Mouse (Mus musculus) activated CD4-positive, CD25-positive, alpha-beta regulatory T cell, adult 4 months (primary cell): ENCODE data around the gene Itsn1. TPM values are rescaled to one million over a fixed set of nuclear protein-coding genes. Genes with fewer than 3 reads are reported as not detected.

Experiments used
- ATAC-seq: one replicate; pipeline ENCODE4 v1.8.0; 2017
- polyA plus RNA-seq, 2 experiments: library from polyadenylated mRNA; unstranded; fragments of 100-300 nt; shearing (Covaris generic); gene quantifications; one replicate each; pipeline ENCODE4 v1.2.1; 2017

Gene Itsn1
- polyA plus RNA-seq, 2 experiments from 2014 or later, result 3.2 to 5.6 TPM

DNA sequence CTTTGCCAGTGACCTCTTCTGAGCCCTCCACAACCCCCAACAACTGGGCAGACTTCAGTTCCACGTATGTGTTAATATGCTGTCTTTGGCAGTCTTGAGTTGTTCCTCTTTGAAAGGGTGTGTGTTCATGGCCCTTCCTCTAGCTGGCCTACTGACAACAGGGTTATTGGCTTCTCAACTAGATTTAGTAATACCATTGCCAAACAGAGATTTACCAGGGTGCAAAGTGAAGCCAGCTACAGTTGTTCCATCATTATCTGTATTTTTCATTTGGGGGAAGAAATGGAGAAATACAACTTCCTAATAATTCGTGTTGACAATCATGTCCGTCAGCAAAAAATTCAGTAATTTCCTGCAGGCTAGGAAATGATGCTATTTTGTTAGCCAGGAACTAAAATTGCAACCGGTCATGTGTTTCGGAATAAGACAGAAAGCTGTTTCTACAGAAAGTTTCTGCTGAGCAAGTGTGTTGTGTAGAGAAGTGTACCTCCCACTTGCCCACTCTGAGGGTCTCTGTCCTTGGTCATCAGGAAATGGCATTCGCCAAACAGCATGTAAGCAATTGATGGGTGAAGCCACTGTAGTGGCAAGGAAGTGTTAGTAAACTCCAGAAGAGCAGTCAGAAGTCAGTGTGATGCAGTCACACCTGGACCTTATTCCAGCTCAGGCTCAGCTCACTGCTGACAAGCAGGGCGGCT, 120.0 kb downstream of the Itsn1 start:
- no peak for ATAC-seq

DNA sequence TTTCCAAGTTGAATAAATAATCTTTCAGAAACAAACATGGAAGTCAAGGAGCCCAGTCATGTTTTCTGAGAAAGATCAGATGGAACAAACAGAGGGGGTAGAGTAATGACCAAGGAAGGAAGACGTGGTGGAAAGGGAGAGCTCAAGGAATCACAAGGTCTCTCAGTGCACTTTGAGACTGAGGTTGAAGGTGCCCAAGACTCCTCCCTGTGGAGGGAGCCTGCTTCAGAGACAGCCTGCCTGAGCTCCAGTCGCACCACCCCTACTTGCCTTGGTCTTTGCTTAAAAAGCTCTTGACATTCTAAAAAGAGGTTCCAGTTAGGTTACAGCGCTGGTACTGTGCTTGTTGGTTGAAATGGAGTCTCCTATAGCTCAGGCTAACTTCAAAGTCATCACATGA, 121.1 kb downstream of the Itsn1 start:
- ATAC-seq, result no peak

DNA sequence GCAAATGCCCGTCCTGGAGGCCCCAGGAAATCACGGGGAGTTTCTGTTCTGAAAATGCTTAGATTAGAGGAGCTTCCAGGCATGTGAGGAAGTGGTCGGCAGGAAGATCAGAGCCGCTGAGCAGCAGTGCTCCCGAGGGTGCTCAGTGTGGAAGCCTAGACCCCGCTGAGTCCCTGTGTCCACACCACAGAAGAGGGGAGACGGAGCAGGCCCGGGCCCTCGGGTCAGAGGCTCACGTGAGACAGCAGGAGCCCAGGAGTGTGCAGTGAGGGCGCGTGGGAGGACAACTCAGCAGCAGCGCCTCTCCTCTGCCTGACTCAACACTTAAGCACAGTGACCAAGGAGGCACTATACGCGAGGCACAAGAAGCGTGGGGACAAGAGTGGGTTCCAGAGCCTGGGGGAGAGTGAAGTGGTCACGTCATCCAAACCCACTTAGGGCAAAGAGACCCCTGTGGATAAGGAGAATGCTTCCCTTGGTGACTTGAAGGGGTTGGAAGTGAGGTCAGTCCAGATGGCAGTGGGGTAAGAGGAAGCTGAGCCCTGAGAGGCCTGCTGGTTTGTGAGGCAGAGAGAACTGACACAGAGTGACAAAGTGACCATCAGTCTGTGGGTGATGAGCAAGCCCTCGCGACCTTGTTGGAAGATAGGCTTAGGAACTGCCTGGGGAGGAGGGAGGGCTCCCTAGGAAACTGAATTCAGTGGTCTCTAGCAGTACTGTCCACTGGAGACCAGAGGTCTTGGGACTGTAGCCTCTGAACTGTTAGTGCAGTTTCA, 122.6 kb downstream of the Itsn1 start:
- no peak for ATAC-seq

DNA sequence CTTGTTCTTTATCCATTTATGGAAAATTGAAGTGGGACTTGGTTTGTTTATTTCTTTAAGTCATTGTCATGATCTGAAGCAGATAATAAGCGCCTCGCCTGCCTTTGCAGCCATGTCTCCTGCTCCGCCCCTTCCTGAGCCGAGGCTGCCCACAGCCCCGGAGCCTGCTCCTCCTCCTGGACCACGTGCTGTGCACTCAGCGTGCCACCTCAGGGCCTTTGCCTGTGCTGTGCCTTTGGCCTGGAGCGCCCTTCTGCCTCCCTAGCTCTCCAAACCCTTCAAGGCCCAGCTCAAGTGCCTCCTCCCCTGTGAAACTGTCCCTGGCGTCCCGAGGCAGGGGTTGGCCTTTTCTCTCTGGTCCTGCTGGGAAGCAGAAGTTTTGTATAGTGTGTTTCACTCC, 123.7 kb downstream of the Itsn1 start:
- ATAC-seq, result no peak

DNA sequence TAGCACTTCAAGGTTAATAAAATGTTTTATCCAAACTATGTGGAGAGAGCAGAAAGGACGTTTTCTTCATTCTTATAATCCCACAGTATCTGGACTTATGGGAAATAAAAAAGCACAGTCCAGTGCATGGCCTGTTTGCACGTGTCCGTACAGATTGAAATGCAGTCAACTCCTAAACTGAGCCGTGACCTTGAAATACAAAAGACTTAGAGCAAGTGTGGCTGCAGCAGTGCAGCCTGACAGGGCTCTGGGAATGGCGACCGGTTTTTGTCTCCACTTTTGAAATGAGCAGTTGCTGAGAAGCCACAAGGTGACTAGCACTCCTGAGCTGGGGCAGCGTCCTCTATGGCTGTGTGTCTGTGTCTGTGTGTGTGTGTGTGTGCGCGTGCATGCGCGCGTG, 124.1 kb downstream of the Itsn1 start:
- no peak for ATAC-seq

DNA sequence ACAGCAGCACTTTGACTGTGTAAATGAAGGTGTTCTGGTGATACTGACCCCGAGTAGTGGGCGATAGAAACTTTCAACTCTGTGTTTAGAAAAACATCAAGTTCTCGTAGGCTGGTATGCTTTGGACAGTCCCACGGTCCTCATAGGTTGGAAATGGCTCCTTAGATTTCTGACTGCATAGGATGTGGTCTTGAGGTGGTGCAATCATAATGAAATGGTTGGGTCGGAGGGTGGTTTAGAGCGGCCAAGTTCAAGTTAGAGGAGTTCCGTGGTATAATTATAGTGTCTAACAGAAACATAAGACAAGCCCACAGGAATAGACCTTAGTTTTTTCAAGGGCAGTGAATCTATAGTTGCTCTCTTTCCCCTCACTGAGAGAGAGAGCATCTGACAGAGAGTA, 129.6 kb downstream of the Itsn1 start:
- no peak for ATAC-seq

DNA sequence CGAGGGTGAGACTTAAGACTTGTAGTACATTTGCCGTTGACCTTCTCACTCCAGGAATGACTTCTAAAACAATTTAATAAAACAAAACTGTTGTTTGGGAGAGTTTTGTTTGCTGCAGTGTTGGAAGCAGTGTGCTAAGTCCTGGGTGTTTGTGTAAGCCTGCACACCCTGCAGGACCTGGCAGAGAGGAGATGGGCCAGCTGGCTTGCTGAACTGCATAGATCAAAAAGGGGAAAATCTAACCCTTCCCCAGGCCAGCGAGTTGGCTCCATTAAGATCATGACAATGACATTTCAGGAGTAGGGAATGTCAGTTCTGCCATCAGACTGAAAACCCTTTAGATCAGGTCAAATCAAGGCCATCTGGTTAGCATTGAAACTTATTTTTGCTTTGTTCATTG, 130.1 kb downstream of the Itsn1 start:
- ATAC-seq, result no peak

DNA sequence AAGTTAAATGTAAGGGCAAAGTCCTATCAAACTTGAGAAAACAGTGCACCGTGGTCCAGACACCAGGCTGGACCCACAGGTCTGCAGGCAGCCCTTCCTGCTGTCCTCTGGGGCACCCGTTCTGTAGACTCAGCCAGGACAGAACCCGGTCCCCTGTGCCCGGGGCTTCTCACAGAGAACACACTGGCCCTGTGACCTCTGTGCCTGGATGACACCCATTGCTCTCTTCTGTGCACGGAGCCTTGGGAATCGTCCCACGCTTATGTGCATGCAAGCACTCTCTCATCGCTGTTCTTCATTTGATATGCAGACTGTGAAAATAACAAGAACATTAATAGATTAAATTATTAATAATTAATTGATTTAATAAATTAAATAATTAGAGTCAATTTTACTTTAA, 130.9 kb downstream of the Itsn1 start:
- ATAC-seq, result no peak

DNA sequence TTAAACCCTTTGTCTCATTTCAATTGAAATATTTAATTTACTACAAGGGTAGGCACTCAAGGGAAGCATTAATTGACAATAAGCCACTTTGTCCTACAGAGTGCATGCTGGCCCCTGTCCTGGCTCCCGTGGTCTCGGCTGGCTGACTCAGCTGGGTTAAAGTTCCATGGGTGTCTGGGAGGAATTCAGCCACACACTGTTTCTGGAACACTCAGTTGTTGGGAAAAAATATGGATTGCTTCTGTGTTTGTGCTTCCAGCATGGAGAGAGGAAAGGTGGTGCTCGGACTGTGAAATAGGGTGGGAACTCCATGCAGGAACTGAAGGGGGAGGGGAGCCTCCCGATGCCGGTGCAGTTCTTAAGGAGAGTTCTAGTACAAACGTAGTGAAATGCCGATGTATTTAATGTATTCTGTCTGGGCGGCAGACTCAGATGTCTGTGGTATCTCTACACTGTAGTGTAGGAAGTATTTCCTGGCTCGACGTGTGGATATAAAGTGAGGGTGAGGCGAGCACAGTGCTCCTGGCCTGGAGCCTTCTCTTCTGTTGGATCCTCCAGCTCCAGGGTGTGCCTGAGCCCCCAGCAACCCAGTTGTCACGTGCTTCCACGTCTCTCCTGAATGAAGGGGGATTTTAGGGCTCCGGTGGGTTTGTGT, 131.5 kb downstream of the Itsn1 start:
- no peak for ATAC-seq

DNA sequence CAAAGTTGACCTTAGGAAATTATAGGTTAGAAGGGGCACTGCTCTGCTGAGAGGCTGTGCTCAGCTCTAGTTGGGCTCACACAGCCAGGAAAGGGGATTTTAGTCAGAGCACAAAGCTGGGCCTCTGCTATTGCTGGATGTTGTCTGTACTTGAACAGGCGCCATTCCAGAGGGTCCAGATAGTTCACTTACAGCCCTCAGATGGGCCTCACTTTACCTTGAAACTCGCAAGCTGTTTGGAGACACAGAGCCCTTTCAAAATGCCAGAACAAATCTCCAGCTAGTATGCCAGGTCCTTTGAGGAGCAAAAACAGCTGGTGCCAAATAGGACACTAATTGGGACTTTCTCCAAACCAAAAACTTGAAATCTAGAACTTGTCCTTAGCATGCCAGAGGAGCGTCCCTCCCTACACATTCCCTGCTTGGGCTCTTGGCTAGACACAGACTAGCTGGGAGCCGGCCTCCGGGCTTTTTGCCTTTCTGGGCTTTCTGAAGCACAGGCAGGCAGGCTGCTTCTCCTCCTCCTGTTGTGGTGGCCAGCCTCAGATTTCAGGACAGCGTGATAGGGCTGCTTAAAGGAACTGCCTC, 132.8 kb downstream of the Itsn1 start:
- ATAC-seq, result no peak

DNA sequence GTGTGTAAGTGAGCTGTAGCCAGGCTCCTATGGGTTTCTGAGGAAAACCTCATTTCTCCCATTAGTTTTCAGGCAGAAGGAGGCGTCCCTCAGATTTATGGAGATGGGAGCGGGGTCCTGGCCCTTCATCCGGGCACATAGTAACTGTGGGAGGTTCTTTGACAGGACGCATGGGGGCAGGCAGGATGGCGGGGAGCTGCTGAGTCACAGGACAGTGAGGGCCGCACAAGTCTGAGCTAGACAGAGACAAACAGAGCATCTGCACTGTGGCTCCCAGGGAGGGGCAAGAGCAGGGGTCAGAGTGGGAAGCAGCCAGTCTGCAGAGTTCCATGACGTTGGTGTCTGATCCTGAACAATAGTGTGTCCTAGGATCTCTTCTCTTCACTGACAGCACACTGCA, 133.8 kb downstream of the Itsn1 start:
- no peak for ATAC-seq

DNA sequence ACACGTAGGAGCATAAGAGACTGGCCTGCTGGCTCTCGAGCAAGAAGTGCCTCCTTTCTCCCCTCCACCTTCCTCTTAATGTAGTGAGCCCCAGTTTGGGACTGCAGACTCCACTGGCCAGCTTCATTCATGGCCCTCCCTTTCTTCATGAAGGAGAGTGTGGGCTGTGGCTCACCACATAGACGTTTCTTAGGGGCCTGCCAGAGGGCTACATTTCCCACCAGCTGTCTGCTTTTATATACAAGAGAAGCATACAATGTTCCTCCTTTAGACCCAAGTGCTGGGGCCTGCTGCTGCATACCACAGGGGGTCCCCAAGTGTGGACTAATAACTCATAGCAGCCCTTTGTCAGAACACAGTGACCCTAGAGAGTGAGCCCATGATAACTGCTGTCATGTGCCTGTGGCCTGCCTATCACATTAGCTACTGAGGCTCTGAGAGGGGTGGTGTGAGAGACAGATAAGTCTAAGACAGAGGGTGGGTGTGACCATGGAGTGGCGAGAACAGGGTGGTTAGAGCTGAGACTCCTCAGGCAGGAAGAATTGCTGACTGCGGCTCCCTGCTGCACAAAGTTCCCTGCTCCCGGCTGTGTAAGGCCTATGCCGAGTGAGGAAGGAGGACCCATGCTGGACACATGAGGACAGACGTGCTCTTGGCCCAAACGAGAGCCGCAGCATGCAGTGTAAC, 135.7 kb downstream of the Itsn1 start:
- ATAC-seq, result no peak

DNA sequence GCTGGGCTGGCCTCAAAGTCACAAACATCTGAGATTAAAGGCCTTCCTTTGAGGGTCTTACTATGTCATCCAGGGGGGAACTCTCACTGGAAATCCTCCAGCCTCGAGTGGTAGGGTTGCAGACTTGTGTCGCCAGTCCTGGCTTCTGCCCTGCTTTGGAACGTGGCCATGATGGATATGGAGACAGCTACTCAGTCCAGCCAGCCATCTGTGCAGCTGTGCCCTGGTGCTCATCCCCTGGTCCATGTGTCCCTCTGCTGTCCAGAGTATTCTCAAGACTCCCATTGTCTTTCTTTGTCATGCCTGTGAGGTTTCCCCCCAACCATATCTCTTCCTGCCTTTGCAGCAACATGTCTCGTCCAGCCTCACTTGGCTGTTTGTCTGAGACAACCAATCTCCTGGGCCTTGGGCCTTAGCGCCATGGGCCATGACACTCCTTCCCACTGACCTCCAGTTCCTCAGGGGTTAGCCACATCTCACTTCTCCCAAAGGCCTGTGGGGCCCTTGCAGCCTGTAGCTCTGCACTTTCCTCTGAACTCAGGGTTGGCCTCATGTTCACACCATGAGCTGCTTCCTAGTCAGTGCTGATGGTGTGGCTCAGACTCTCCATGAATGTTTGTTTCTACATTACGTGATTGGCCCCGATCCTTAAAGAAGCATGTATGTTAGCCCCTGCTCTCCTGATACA, 136.6 kb downstream of the Itsn1 start:
- ATAC-seq, result no peak

DNA sequence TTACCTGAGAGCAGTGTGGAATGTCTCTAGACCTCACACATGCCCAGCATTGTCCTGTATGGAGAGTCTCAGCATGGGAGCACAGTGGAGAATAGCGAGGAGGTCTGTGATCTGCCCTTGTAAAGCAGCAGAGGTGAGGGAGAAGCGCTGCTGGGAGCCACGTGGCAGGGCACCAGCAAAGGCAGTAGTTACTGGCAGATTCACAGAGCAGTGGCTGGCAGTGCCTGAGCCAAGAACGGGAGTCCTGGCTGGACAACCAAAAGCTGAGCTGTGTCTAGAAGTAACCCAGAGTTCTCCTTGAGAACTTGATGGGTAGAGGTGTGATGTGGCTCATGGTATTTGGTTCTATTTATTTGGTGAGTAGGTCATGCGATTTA, 137.2 kb downstream of the Itsn1 start:
- ATAC-seq, result no peak

DNA sequence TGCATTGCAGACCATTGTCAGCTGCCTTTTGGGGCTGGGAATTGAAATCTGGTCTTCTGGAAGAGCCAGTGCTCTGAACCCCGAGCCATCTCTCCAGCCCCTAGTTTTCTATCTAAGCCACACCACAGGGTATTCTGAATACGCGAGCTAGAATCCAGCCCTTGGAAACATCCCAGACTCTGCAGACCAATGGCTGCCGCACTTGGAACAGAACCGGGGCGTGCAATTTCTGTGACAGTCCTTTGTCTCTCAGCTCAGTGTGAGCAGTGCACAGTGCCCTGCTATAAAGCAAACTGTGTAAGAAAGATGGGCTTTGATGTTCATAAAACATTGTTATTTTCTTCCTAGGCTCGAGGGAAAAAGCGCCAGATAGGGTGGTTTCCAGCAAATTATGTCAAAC, 138.6 kb downstream of the Itsn1 start:
- no peak for ATAC-seq

DNA sequence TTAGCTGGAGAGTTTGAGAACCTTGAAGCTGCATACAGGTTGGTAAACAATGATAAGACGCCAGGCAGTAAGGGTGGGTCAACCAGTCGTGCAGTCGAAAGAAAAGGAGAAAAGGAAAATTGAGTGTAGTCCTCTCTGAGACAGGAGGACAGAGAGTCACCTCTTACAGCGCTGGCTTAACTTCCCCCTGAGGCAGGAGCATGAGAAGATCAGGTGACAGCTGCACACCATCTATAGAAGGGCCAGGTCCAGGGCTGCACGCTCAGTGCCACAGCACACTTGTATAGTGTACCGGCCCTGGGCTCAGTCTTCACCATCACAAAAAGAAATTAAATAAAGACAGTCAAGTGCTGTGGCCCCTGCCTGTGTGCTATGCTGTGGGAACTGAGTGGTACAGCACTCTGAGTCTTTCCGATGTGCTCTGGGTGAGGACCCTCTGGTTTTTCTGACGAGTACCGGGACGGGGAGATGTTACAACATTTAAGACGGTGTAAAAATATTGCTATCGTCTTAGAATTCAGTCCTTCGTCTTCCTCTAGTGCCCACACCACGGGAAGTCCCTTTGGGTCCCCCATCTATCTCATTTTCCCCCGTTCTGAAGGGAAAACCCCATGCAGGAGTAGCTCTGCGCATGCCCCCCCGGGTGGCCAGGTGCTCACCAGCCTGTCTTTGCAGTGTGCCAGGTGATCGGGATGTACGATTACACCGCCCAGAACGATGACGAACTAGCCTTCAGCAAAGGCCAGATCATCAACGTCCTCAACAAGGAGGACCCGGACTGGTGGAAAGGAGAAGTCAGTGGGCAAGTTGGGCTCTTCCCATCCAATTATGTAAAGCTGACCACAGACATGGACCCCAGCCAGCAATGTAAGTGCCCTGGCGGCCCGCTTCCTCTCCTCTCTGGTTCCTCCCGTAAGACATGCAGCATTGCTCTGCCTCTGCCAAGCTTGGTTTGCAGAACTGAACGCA, 140.1 kb downstream of the Itsn1 start:
- ATAC-seq, result peak; percentile 86

DNA sequence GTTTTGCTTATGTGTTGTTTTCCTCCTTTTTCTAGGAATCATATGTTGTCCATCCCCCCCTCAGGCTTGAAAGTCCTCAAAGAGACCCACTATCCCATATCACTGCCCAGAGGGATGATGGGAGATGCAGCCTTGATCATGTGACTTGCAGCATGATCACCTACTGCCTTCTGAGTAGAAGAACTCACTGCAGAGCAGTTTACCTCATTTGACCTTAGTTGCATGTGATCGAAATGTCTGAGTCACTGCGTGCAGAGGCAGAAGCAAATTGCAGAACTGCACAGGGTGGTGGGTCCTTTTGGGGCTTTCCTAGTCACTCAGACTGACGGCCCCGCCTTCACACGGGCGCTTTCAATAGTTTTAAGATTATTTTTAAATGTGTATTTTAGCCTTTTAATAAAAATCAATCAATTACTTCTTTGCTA, 141.1 kb downstream of the Itsn1 start:
- ATAC-seq, result peak; percentile 34

DNA sequence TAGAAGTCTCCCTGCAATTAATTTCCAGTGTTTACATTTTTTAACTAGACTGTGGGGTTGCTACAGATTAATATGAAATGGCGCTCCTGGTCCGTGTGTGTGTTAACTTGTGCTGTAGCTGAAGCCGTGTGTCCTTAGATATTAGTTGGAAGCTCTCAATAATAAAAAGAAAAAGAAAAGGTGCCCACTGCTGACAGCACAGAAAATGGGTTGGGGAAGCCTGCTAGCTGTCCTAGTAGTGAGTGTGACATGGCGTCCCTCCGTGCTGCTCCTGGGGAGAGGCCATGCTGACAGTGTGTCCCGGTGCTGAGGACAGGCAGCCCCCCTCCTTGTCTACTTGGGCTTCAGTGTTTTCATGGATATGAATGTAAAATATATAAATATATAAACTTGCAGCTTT, 142.1 kb downstream of the Itsn1 start:
- no peak for ATAC-seq

DNA sequence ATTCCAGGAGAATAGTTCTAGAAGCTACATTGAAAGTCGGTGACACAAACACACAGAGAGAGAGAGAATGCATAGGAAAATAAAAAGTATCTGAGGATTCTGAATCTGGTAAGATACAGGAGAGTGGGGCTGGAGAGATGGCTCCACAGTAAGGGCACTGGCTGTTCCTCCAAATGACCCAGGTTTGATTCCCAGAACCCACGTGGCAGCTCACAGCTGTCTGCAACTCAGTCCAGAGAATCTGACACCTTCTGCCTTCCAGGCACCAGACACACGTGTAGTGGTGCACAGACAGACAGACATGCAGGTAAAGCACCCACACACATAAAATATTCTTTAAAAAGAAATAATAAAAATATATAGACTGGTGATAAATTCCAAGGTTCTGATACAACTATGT, 144.6 kb downstream of the Itsn1 start:
- no peak for ATAC-seq

DNA sequence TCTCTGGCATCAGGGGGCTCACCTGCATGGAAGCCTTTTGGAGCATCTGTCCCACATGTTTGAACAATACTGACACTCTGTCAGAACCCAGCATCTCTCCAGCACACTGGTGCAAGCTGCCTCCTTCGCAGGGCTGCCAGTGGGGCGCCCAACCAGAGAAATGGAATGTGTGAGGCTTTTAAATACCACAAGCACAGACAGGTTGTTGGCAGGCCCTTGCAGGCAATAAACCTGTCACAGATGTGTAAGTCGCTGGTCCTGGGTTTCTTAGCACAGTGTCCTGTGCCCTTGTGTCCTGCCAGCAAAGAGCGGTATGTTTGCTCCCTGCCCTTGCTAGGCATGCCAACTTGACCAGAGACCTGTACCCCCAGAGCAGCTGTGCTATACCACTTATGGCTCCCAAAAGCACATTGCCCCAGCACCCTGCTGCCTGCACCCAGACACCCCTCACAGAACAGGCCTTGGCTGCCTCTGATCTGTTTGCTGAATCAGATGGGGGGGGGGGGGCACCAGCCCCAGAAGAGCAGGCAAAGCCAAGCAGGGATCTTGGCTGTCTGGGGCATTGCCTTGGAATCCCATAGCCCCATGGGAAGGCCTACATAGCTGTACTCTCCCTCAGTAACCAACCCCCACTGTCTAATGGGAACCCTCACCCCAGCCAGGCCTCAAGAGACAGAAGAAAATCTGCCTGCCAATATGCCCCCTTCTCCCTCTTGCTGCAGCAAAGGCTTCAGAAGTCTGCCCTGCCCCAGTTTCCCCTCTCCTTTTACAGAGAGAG, 146.7 kb downstream of the Itsn1 start:
- ATAC-seq, result no peak
